Mouse (Mus musculus): ENCODE data around the gene Kcne2.

- TF ChIP-seq POLR2A (IDR thresholded peaks at IDR 0.05; ENCODE audit: low read depth, low read length): no peak
- TF ChIP-seq CTCF (conservative IDR thresholded peaks at IDR 0.05; ENCODE audit: insufficient read depth, insufficient read length, low read depth, low read length): no peak
These were observed 35.7 kb downstream of the Kcne2 start for GRCm38 (mm10) chr16:92327911-92328310.

Measured in kidney, adult 2 months (tissue).